Mouse (Mus musculus) heart, embryonic 12.5 days (tissue): ENCODE measurements around the gene Rps11. TPM values are rescaled to one million over a fixed set of nuclear protein-coding genes. Genes with fewer than 3 reads are reported as not detected.
"Not testable (repeated sequence)": the region's sequence is repeated elsewhere in the genome, so short reads cannot be mapped to it uniquely, and the experiment has no call there.

ENCODE experiments used
- ATAC-seq: fragments of 200-750 bp; cut with Nextera tagmentation; 2 replicates; pipeline ENCODE4 v1.8.0; 2017; ENCODE audit warnings: moderate TSS enrichment, moderate library complexity; ENCODE audit not compliant: insufficient number of reproducible peaks, low FRiP score
- H3K27ac ChIP-seq: fragments of 300-500 bp; sonication (generic); 2 replicates; pipeline ENCODE4 v1.5.1; 2016; ENCODE audit warnings: mild to moderate bottlenecking, moderate library complexity; ENCODE audit not compliant: poor library complexity, severe bottlenecking
- H3K27me3 ChIP-seq: fragments of 300-500 bp; sonication (generic); replicated peaks from 2 replicates; pipeline ENCODE4 v1.6.1; 2016; ENCODE audit warnings: mild to moderate bottlenecking, moderate library complexity
- H3K36me3 ChIP-seq: fragments of 300-500 bp; sonication (generic); 2 replicates; pipeline ENCODE4 v1.6.1; 2016; ENCODE audit warnings: mild to moderate bottlenecking, moderate library complexity
- H3K4me1 ChIP-seq: fragments of 300-500 bp; sonication (generic); replicated peaks from 2 replicates; pipeline ENCODE4 v1.6.1; 2016; ENCODE audit warnings: mild to moderate bottlenecking
- H3K4me2 ChIP-seq: fragments of 300-500 bp; sonication (generic); 2 replicates; pipeline ENCODE4 v1.6.1; 2016; ENCODE audit warnings: mild to moderate bottlenecking, moderate library complexity
- H3K4me3 ChIP-seq: fragments of 300-500 bp; sonication (generic); 2 replicates; pipeline ENCODE4 v1.5.1; 2016; ENCODE audit warnings: mild to moderate bottlenecking
- H3K9ac ChIP-seq: fragments of 300-500 bp; sonication (generic); 2 replicates; pipeline ENCODE4 v1.6.1; 2016; ENCODE audit warnings: mild to moderate bottlenecking, moderate library complexity
- H3K9me3 ChIP-seq: fragments of 300-500 bp; sonication (generic); replicated peaks from 2 replicates; pipeline ENCODE4 v1.6.1; 2016; ENCODE audit warnings: mild to moderate bottlenecking, moderate library complexity
- WGBS: fragments of 180-500 bp; shearing (Covaris S2); methylation state at CpG from one replicate; pipeline ENCODE4 v1.1.7; 2016; 5-methylcytosine and 5-hydroxymethylcytosine counted together
- polyA plus RNA-seq: library from polyadenylated mRNA; unstranded; fragments of >200 nt; fragmentation: Nextera tagmentation; extraction: Ambion mirVana; gene quantifications from 2 replicates; pipeline ENCODE4 v1.2.1, GENCODE M21; 2016

Gene Rps11
- 1,003 and 1,022 TPM in 2 replicates for polyA plus RNA-seq

DNA sequence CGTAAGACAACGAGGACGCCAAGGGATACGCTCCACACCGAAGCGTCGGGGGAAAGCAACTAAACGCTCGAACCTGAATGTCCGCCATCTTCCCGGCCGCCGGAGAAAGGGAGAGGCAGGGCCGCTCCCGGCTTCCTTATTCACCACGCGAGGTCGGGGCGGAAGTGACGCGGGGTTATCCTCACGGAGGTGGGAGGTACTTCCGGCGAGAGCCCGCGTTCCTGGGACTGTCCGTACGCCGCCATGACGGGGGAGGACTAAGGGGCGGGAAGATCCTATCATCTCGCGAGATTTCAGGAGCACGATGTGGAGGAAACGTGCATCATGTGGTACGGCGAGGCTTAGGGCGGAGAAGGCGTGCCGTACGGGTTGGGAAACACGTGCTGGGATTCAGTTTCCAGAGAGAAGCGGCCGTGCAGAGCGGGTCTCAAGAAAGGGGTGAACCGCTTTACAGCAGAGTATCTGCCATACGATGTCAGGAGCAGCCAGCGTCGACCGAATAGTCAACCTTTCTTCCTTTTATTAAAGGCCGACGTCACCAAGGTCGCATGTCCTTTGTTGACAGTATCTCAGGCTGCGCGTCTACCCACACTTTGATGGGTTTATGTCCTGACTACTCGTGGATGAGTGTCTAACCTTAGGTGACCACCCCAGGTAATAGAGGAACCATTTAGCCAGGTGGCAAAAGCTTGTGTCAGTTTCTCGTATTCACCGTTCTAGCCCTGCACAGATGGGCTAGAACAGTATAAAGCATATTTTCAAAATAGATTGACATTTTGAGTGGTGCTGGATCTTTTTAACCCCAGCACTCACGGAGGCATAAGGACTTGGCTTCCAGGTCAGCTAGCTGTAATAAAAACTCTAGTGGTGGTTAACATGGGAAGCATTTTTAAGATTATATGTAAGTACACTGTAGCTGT is at the start of gene Rps11:
Gene Rps11 (minus strand): TSS at position 216 of the 920 bp plus-strand sequence.
- WGBS, result under 1% methylated on average over 59 of the region's 59 CpGs
- peak within 1 kb of the TSS; percentile 93 for H3K4me2 ChIP-seq
- H3K4me1 ChIP-seq, result peaks cover 51% of the 10 kb centered on the region
- peak within 1 kb of the TSS; percentile 98 for H3K9ac ChIP-seq
- no peaks in the 10 kb centered on the region for H3K9me3 ChIP-seq
- peaks cover 63% of the 10 kb centered on the region for H3K36me3 ChIP-seq
- H3K27me3 ChIP-seq, result no peaks in the 10 kb centered on the region
- H3K27ac ChIP-seq, result peak within 1 kb of the TSS; percentile 82
- peak within 1 kb of the TSS; percentile 92 for H3K4me3 ChIP-seq
- ATAC-seq, result peak; percentile 87

DNA sequence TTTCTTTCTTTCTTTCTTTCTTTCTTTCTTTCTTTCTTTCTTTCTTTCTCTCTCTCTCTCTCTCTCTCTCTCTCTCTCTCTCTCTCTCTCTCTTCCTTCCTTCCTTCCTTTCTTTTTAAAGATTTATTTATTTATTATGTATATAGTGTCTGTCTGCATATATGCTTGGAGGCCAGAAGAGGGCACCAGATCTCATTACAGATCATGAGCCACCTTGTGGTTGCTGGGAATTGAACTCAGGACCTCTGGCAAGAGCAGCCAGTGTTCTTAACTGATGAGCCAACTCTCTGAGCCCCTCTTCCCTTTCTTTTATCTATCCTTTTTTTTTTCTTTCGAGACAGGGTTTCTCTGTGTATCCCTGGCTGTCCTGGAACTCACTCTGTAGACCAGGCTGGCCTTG is 49.5 kb upstream of the Rps11 start:
- not testable (repeated sequence) for H3K4me3 ChIP-seq, H3K4me2 ChIP-seq, ATAC-seq, H3K27ac ChIP-seq, H3K9ac ChIP-seq
- H3K4me1 ChIP-seq, result peaks cover 16% of the 10 kb centered on the region
- 53% methylated on average over 1 of the region's 1 CpGs for WGBS
- H3K9me3 ChIP-seq, result peaks cover 43% of the 10 kb centered on the region
- H3K27me3 ChIP-seq, result peaks cover 94% of the 10 kb centered on the region
- peaks cover 12% of the 10 kb centered on the region; the same call in 1 of the 2 replicates for H3K36me3 ChIP-seq

DNA sequence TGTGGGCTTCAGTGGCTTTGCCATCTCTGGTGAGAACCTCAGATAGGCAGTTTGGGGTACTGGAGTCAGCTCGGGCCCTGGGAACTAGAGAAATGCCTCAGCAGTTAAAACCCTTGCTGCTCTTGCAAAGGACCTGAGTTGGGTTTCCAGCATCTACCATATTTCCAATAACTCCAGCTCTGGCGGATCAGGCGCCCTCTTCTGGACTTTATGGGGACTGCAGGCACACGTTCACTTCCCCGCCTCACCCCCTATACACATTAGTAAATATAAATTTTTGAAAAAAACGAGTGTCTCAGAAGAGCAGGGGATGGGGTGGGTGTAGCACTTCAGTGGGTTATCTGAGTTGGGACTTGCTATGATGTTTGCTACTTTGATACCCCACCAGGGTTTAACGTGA is 48.7 kb upstream of the Rps11 start:
- Histone ChIP-seq H3K27ac (no peak overlapping the region), H3K9me3 (peaks cover 49% of the 10 kb centered on the region), H3K4me2 (no peak overlapping the region), H3K27me3 (peaks cover 94% of the 10 kb centered on the region), H3K4me3 (no peak overlapping the region), H3K4me1 (peaks cover 16% of the 10 kb centered on the region), H3K36me3 (peaks cover 12% of the 10 kb centered on the region; the same call in 1 of the 2 replicates), H3K9ac (no peak overlapping the region)
- no peak for ATAC-seq
- 56% methylated on average over 7 of the region's 7 CpGs for WGBS

DNA sequence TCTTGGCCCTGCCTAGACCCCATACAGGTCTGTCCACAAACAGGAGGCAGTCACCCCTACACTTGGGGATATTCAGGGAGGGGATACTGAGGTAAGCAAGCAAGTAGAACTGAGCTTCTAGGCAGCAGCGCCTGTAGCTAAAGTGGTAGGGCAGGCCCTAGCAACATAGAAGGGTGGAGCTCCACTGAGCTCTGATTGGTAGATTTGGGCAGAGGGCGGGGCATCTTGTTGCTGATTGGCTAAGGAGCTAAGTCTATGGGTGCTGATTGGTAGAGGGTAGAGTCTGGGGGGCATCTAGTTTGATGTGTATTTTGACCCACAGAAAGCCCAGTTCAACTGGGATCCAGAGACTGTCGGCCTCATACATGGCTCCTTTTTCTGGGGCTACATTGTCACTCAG is 45.3 kb upstream of the Rps11 start:
- Histone ChIP-seq H3K4me2 (no peak overlapping the region), H3K4me3 (no peak overlapping the region), H3K9me3 (peaks cover 49% of the 10 kb centered on the region), H3K27me3 (peaks cover 94% of the 10 kb centered on the region), H3K27ac (no peak overlapping the region), H3K4me1 (peaks cover 6% of the 10 kb centered on the region; the same call in 1 of the 2 replicates), H3K9ac (no peak overlapping the region), H3K36me3 (peaks cover 12% of the 10 kb centered on the region; the same call in 1 of the 2 replicates)
- no peak for ATAC-seq
- 85% methylated on average over 3 of the region's 3 CpGs for WGBS

DNA sequence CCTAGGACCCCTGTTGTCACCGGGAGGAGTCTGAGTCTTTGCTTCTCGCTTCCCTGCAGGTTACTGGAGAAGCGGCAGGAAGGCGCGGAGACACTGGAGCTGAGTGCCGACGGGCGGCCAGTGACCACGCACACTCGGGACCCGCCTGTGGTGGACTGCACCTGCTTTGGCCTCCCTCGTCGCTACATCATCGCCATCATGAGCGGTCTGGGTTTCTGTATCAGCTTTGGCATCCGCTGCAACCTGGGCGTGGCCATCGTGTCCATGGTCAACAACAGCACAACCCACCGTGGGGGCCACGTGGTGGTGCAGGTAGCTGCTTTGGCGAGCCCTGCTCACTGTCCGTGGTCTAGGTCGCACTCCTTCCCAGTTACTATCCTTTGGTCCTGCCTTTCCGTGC is 44.4 kb upstream of the Rps11 start:
- H3K4me1 ChIP-seq, result peaks cover 15% of the 10 kb centered on the region
- no peak overlapping the region for H3K4me2 ChIP-seq
- H3K36me3 ChIP-seq, result peaks cover 12% of the 10 kb centered on the region; the same call in 1 of the 2 replicates
- H3K27ac ChIP-seq, result no peak overlapping the region
- H3K4me3 ChIP-seq, result peak overlapping the region; percentile 10; the same call in 1 of the 2 replicates
- peaks cover 95% of the 10 kb centered on the region for H3K27me3 ChIP-seq
- 6% methylated on average over 24 of the region's 24 CpGs for WGBS
- peaks cover 49% of the 10 kb centered on the region for H3K9me3 ChIP-seq
- no peak overlapping the region for H3K9ac ChIP-seq
- ATAC-seq, result no peak

DNA sequence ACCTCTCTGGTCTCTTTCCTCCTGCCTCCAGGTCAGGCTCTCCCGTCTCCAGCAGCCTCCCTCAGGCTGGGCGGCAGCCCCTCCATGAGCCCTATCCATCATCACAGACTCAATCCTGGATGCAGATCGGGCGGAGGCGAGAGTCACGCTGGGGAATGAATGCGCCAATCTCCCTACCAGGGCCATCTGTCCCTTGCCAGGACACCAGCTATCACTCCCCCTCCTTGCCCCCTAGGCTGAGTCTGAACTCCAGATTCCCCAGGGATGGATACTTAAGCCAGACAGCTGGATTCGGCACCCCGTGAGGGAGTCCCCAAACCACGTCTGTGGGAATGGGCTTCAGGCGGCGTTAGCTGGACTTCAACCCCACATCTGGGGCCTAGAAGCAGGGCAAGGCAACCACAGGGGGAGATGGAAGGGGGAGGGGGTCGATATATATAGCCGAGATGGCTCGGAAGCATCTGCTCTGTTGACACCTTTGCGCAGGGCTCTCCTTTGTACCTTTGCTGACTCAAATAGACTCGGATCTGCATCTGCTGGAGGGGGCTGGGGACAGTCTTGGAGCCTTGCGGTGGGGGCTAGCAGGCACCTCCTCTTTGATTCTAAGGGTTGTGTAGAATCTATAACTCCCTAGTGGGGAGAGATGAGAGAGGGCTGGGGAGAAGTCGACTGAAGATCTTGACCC is 43.7 kb upstream of the Rps11 start:
- H3K4me3 ChIP-seq, result no peak overlapping the region
- H3K36me3 ChIP-seq, result peaks cover 12% of the 10 kb centered on the region; the same call in 1 of the 2 replicates
- no peak overlapping the region for H3K4me2 ChIP-seq
- H3K9ac ChIP-seq, result no peak overlapping the region
- no peak overlapping the region for H3K27ac ChIP-seq
- 5% methylated on average over 19 of the region's 19 CpGs for WGBS
- no peak for ATAC-seq
- peaks cover 97% of the 10 kb centered on the region for H3K27me3 ChIP-seq
- H3K9me3 ChIP-seq, result peaks cover 47% of the 10 kb centered on the region
- peaks cover 16% of the 10 kb centered on the region for H3K4me1 ChIP-seq

DNA sequence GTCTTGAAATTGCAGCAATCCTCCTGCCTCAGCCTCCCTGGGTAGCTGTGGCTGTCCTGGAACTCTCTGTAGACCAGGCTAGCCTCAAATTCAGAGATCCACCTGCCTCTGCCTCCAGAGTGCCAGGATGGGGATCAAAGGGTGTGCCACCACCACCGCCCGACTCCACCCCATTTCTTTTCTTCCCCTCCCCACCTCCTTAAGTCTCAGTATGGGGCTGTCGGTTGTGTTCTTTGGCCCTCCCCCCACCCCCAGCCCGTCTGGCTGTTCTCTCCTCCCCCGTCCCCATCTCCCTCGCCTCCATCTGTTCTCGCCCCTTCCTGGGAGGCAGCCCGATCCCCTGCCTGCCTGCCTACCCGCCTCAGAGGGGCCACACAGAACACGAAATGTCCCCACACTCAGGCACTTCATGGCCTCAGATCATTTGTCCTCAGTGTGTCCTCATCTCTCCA is 42.7 kb upstream of the Rps11 start:
- WGBS, result 30% methylated on average over 9 of the region's 10 CpGs

DNA sequence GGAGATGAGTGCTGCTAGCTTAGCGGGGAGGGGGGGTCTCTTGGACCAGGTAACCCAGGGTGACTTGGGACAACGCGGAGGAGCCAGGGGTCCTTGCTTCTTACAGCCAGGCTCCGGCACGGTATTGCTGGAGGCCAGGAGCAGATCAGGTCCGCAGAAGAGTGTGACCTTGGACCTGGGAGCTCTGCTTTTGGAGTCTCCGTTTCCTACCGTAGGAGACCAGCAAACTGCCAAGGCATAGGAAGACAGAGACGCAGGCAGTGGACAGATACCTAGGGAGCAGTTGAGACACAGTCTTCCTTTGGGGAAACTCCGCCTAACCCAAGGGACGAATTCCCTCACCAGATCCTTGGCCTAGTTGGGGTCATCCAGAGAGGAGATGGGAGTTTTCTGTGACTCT is 41.5 kb upstream of the Rps11 start:
- Histone ChIP-seq H3K9ac (no peak overlapping the region), H3K4me1 (peaks cover 25% of the 10 kb centered on the region), H3K27me3 (peaks cover 81% of the 10 kb centered on the region), H3K4me3 (no peak overlapping the region), H3K27ac (no peak overlapping the region), H3K4me2 (no peak overlapping the region), H3K36me3 (peaks cover 16% of the 10 kb centered on the region), H3K9me3 (peaks cover 25% of the 10 kb centered on the region)
- WGBS, result 48% methylated on average over 11 of the region's 11 CpGs
- ATAC-seq, result no peak

More for the DNA sequence above, 42.7 kb upstream of the Rps11 start:
- Histone ChIP-seq H3K4me2 (no peak overlapping the region), H3K27ac (no peak overlapping the region), H3K27me3 (peaks cover 92% of the 10 kb centered on the region), H3K36me3 (peaks cover 12% of the 10 kb centered on the region; the same call in 1 of the 2 replicates), H3K9me3 (peaks cover 38% of the 10 kb centered on the region), H3K9ac (no peak overlapping the region), H3K4me1 (peaks cover 22% of the 10 kb centered on the region), H3K4me3 (no peak overlapping the region)
- ATAC-seq, result no peak

DNA sequence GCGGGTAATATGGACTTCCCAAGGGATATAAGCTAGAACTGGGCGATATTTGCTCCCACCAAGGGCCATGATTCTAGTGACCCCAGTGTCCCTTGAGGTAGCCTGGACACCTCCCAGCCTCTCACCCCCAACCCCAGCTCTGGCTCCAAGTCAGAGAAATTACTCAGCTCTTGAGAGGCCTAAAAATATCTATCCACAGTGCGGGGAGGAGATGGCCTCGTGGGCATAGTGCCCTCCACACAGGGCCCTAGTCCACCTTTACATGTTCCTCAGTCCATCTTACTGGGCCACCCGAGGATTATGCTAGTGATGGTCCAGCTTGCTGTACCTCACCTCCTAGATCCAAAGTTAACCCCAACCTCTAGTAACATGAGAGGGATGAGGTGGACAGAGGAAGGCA is 40.6 kb upstream of the Rps11 start:
- peaks cover 17% of the 10 kb centered on the region for H3K9me3 ChIP-seq
- WGBS, result 53% methylated on average over 5 of the region's 5 CpGs
- H3K4me2 ChIP-seq, result no peak overlapping the region; the same call in 1 of the 2 replicates
- ATAC-seq, result no peak
- no peak overlapping the region for H3K4me3 ChIP-seq
- H3K27me3 ChIP-seq, result peaks cover 74% of the 10 kb centered on the region
- H3K36me3 ChIP-seq, result peaks cover 23% of the 10 kb centered on the region
- no peak overlapping the region for H3K27ac ChIP-seq
- no peak overlapping the region for H3K9ac ChIP-seq
- H3K4me1 ChIP-seq, result peaks cover 25% of the 10 kb centered on the region

DNA sequence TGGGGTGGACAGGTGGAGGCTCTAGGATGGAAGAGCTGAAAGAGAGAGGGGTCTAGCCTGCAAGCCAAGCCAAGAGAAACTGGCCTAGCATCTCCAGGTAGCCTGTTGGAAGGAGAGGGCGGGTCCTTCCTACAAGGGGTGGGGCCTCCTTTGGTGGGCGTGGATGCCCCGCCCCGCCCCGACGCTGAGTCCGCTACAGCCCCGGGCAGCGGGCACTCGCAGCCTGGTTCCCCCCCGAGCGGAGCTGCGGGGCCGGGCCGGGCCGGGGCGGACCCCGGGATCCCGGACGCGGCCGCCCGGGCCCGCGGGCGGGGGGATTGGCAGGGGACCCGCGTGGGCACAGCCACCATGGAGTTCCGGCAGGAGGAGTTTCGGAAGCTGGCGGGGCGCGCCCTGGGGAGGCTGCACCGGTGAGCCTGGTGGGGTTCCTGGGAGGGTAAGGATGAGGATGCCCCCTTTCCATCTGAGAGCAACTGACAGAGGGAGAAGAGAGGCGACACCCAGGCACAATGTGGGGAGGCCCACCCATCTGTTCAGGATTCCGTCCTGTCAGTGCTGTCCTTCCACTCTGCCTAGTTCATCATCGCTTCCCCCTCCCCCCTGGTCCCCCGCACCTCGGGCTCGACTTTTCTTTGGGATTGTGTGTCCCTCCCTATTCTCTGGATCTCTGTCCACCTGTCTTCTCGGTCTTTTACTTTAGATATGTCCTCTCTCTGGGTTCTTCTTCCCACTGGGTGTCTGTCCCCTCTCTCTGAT is 39.7 kb upstream of the Rps11 start, which contains the start of gene Slc17a7:
Gene Slc17a7 (plus strand): TSS at position 215 of the 756 bp plus-strand sequence.
- 1% methylated on average over 40 of the region's 41 CpGs for WGBS
- peak; percentile 43; the same call in 1 of the 2 replicates for ATAC-seq
- H3K27ac ChIP-seq, result no peak within 1 kb of the TSS

More for the DNA sequence above, 39.7 kb upstream of the Rps11 start, which contains the start of gene Slc17a7:
- Histone ChIP-seq H3K4me2 (peak within 1 kb of the TSS; percentile 79), H3K36me3 (peaks cover 23% of the 10 kb centered on the region), H3K9me3 (peaks cover 7% of the 10 kb centered on the region), H3K27me3 (peaks cover 65% of the 10 kb centered on the region), H3K4me1 (peaks cover 25% of the 10 kb centered on the region), H3K4me3 (peak within 1 kb of the TSS; percentile 51), H3K9ac (peak within 1 kb of the TSS; percentile 72)
